Mouse (Mus musculus): ENCODE results near the gene Tex14.
"Not testable (repeated sequence)": the region's sequence is repeated elsewhere in the genome, so short reads cannot be mapped to it uniquely, and the experiment has no call there.

Tex14 gene

DNA sequence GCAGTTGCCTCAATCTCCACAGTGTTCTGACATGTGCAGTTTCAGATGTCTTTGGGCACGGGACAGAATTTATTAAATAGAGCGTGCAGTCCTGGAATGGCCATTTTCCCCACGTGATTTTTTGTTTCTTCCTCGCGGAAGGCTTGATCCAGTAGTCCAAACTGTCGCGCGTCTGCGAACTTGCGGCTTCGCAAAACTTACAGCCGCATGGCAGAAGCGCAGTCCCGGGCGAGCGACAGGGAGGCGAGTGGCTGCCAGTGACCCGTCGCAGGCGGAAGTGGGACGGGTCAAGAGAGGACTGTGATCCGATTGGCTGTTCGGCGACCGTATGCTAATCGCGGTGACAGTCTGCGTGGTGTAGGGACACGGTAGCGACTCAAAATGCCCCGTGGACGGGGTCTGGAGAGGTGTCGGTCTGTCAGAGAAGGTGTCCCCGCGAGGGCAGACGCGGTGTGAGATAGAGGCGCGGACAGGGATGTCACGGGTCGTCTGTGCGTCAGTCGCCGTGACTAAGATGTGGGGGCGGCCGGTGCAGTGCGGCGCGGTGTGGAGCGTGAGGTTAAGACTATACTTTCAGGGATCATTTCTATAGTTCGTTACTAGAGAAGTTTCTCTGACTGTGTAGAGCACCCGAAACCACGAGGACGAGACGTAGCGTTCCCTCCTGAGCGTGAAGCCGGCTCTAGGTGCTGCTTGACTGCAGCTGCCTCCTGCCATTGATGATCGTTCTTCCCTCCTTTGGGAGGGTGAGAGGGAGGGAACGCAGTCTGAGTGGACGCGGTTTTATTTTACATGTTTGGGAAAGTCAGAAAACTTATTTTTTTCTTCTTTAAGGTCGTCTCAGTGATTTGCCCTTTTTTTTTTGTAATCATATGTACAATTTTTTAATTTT, 66.2 kb downstream of the Tex14 start:
- in situ Hi-C loops (cut with MboI, MseI), result not testable (repeated sequence)

GRCm38 (mm10) chr11:87471699-87471997, 66.8 kb downstream of the Tex14 start:
- in situ Hi-C loops (cut with MboI, MseI), result not testable (repeated sequence)

GRCm38 (mm10) chr11:87472058-87472457, 67.2 kb downstream of the Tex14 start:
- in situ Hi-C loops (cut with MboI, MseI), result not testable (repeated sequence)

DNA sequence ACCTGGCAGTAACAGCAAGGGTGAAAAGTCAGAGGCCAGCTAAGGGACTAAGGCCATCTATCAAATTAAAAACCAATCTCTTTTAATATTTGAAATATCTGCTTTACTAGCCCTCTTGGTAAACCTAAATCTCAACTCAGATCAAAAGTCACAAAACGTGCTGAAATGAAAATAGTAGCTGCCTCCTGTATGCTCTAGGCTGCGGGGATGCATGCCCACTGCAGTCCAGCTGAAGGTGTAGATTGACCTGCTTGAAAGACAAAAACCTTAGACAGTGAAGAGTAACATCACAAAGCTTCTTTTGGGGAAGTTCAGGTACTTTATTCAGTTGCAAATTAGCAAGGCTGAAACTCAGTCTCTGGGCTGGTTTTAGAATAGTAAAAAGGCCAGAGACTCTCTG, 74.3 kb downstream of the Tex14 start:
- in situ Hi-C loops (cut with MboI, MseI), result not testable (repeated sequence)

DNA sequence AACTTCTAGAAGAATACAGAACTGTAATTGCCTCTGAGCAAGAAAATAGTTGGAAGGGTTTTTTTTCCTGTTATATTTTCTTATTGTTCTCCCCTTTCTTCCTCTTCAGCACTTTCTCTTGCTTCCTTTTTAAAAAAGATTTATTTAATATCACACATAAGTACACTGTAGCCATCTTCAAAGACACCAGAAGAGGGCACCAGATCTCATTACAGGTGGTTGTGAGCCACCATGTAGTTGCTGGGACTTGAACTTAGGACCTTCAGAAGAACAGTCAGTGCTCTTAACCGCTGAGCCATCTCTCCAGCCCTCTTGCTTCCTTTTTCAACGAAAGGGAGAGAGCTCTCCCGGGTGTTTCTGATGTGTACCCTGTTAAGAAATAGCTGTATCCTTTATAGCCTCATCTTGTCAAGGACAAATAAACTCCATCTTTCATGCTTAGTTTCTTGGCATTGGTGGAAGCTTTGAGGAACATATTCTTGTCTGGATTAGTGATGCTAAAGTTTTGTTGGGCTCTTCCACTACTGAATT, 79.0 kb downstream of the Tex14 start:
- in situ Hi-C loops (cut with MboI, MseI), result no loop called here

DNA sequence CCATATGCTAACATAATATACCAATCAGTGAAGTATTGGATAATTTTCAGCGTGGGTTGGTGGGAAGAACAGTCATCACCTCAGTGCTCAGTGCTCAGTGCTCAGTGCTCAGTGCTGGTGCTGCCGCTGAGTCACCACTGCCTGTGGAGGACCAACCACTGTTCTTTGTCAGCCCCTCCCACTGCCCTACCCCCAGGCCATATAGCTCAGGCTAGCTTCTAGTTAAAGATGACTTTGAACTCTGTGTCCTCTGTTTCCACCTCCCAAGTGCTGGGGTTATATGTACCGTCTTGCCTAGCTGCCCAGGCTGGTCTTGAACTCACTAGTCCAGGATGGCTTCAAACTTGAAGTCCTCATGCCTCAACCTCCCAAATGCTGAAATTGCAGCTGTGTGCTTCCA, 84.1 kb downstream of the Tex14 start:
- in situ Hi-C loops (cut with MboI, MseI), result no loop called here

GRCm38 (mm10) chr11:87504690-87505214, 99.9 kb downstream of the Tex14 start:
- in situ Hi-C loops (cut with MboI, MseI), result no loop called here

GRCm38 (mm10) chr11:87506502-87506901, 101.6 kb downstream of the Tex14 start:
- in situ Hi-C loops (cut with MboI, MseI), result no loop called here

DNA sequence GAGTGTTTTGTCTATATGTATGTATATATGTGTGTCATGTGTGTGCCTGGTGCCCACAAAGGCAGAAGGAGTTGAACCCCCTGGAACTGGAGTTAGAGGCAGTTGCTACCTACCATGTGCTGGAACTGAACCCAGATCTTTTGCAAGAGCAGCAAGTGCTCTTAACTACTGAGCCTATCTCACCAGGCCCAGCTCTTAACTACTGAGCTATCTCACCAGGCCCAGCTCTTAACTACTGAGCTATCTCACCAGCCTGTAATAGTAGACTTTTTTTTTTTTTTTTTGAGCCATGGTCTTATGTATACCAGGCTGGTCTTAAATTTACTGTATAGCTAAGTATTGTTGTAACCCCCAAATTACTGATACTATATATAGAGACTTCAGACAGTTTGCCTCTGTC, 102.2 kb downstream of the Tex14 start:
- in situ Hi-C loops (cut with MboI, MseI), result no loop called here

- in situ Hi-C loops (cut with MboI, MseI), result no loop called here
Measured at GRCm38 (mm10) chr11:87519260-87519659, 114.4 kb downstream of the Tex14 start.

- in situ Hi-C loops (cut with MboI, MseI), result loop anchor here (10.0 kb wide), 1 partner anchor 89 kb away; no protein-coding TSS in a partner anchor
Measured at GRCm38 (mm10) chr11:87523466-87523865, 118.6 kb downstream of the Tex14 start.

DNA sequence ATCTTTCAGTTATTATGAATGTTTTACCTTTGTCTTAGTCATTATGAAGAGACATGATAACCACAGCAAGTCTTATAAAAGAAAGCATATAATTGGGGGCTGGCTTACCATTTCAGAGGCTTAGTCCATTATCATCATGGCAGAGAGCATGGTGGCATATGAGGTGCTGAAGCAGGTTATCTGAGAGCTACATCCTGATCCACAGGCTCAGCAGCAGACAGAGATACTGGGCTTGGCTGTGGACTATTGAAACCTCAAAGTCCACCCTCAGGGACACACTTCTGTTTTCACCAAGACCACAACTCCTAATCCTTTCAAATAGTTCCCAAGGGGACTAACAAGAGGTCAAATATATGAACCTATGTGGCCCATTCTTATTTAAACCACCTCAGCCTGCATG, 119.1 kb downstream of the Tex14 start:
- in situ Hi-C loops (cut with MboI, MseI), result loop anchor here (10.0 kb wide), 1 partner anchor 89 kb away; no protein-coding TSS in a partner anchor

GRCm38 (mm10) chr11:87524780-87525179, 119.9 kb downstream of the Tex14 start:
- in situ Hi-C loops (cut with MboI, MseI), result loop anchor here (10.0 kb wide), 1 partner anchor 90 kb away; no protein-coding TSS in a partner anchor

- in situ Hi-C loops (cut with MboI, MseI), result loop anchor here (10.0 kb wide), 1 partner anchor 93 kb away; no protein-coding TSS in a partner anchor
Measured at GRCm38 (mm10) chr11:87527364-87527763, 122.5 kb downstream of the Tex14 start.

DNA sequence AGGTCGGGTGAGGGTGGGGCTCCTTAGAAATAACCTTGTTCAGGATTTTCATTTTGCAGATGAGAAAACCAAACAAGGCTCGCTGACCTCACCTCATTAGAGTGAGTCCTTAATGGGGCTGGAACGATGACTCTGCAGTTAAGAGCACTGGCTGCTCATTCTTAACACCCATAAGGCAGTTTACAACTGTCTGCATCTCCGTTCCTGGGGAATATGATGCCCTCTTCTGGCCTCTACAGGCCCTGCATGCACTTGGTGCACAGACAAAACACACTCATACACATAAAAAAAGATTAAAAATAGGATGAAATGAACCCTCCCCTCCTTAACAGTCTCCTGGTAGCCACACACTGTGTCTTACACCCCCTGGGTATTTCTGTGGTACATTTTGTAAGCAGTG, 123.1 kb downstream of the Tex14 start:
- in situ Hi-C loops (cut with MboI, MseI), result loop anchor here (10.0 kb wide), 1 partner anchor 93 kb away; no protein-coding TSS in a partner anchor

DNA sequence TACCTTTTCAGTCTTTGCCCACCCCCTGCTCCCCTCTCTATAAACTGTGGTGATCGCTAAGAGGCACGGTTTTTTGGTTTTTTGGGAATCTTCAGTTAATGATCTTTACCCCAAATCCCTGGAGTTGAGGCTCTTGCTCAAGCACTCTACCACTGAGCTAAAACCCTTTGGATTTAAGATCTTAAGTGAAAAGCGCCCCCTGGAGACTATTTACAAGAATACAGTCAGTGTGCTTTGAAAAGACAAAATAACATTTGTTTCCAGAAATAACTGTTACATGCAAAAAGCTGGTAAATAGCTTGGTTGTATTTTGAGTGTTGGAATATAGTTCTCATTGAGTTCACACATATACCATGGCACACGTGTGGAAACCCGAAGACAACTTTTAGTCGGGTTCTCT, 126.8 kb downstream of the Tex14 start:
- in situ Hi-C loops (cut with MboI, MseI), result no loop called here

DNA sequence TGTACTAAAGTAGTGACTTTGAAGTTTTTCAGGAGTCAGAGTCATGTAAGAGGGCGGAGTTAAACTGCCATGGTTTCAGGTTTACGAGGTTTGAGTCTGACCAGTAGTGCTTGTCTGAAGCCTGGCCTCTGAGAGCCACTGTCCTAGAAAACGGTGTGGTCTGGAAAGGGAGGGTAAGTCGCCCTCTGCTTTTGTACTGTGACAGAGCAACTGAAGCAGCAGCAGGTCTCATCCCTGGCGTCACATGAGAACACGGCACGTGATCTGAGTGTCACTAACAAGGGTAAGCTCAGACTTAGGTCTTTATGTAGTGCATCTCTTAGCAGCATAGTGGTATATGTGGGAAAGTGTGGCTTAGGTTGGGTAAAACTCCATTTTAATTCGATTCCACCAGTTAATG, 137.4 kb downstream of the Tex14 start:
- in situ Hi-C loops (cut with MboI, MseI), result no loop called here

DNA sequence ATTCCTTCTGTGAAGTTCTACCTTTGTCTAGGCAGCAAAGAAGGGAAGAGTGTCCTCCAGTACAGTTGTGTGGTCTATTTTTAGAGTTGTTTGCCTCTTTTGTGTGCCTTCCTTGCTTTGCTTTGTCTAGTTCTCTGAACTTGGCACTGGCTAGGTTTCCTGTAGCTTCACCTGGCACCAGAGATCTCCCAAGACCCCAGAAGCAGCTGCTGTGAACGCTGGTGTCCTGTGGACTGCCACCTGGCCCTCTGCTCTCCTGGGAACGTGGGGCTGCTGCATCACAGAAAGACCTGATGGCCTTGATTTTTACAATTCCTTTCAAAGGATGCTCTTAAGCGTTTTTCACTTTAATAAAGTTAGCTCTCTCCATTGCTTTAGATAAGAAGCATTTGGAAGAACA, 138.0 kb downstream of the Tex14 start:
- in situ Hi-C loops (cut with MboI, MseI), result no loop called here

DNA sequence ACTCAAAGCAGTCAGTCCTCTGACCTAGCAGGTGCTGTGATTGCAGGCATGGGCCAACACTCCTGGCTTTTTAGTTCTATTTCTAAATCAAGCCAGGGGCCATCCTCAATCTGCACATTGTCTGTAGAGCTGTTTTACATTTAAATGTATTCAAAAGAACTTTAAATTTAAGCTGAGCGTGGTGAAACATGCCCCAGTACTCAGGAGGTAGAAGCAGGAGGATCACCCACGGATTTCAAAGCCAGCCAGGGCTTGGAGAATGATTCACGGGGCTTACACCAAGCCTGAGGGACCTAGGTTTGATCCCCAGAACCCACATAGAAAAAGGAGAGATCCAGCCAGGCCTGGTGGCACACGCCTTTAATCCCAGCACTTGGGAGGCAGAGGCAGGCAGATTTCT, 148.5 kb downstream of the Tex14 start:
- in situ Hi-C loops (cut with MboI, MseI), result no loop called here

DNA sequence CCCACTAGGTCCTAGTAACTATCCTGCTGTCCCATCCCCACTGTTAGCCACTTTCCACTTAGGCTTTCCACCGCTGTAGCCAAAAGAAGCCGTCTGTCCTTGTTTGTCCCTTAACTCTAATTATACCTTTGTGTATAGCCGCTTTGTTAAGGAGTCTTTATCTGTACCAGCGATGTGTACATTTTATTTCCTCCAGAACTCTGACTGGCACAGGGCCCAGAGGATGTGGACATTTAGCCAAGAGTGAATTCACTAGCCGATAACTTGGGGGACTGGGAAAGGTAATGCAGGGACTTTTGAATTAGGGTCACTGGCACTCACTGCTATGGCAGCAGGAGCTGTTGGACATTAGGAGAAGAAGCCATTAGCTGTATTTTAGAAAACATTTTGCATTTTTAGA, 149.5 kb downstream of the Tex14 start:
- in situ Hi-C loops (cut with MboI, MseI), result no loop called here

DNA sequence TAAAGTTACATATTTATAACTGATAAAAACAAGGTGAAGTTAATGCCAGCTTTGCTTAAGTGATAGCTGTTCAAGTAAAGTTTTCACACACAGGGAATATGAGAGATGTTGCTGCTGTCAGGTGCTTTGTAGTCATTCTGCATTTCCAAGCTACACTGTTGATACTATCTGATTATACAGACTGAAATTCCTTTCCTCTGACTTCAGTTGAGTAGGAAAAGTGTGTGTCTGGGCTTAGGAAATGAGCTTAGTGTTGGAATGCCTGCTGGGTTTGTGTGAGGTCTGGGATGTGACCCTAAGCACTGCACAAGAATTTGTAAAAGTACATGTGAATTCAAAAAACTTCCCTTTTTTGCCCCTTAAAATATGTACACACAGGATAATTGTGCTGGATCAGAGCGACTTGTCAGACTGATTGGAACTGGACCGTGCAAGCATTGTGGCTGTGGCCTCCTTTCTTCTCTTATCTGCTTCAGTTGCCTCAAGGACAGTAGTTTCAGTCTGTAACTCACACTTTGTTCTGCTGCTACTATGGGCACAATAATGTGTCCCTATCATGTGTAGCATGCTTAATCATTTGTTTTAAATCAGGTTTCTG, 150.3 kb downstream of the Tex14 start:
- in situ Hi-C loops (cut with MboI, MseI), result no loop called here

DNA sequence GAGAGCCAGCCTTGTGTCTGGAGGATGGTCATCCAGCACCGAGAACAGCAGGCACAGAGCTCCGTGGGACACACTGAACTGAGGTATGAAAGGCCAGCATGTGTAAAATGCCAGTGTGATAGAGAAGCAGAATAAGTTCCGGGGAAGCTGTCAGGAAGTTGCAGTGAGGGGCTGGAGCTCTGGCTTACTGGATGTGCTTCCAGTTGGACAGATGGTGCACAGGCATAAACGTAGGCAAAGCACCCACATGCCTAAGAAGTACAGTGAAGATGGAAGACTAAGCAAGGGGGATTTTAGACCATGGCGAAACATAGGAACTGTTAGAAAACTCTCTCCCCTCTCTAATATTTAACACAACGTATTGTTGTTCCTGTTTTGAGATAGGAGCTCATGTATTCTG, 156.3 kb downstream of the Tex14 start:
- in situ Hi-C loops (cut with MboI, MseI), result no loop called here

GRCm38 (mm10) chr11:87566501-87566900, 161.6 kb downstream of the Tex14 start, which contains the start of gene Gm11492:
Gene Gm11492, plus strand, starts transcription at chr11:87566653.
- in situ Hi-C loops (cut with MboI, MseI), result no loop called here
